Mouse (Mus musculus) testis, postnatal 10 days (tissue): Measurements from ENCODE around the gene Gm43302.
"Not testable (repeated sequence)": the region's sequence is repeated elsewhere in the genome, so short reads cannot be mapped to it uniquely, and the experiment has no call there.

Experiments used
- DNase-seq: peaks from one replicate; pipeline ENCODE4 v3.0.0; 2021; ENCODE audit warnings: low spot score

Gm43302 gene

GRCm38 (mm10) chr5:105199149-105199548, 94.3 kb downstream of the Gm43302 start:
- DNase-seq = not testable (repeated sequence)

- not testable (repeated sequence) for DNase-seq
These were observed 95.5 kb downstream of the Gm43302 start for GRCm38 (mm10) chr5:105197915-105198560.

- not testable (repeated sequence) for DNase-seq
These were observed 97.2 kb downstream of the Gm43302 start for GRCm38 (mm10) chr5:105196308-105196707.

- DNase-seq = not testable (repeated sequence)
These were observed 101.0 kb downstream of the Gm43302 start for GRCm38 (mm10) chr5:105192536-105192935.

- no peak for DNase-seq
These were observed 112.0 kb downstream of the Gm43302 start for GRCm38 (mm10) chr5:105181446-105181845.
